Mouse (Mus musculus) small intestine, adult 2 months (tissue): ENCODE results near the gene Gimap7. TPM values are rescaled to one million over a fixed set of nuclear protein-coding genes. Genes with fewer than 3 reads are reported as not detected.

Experiments used
- H3K27ac ChIP-seq: fragments of 200-500 bp; 2 replicates; pipeline ENCODE4 v1.5.1; 2012; ENCODE audit warnings: low read depth, low read length, control low read depth, inconsistent platforms; ENCODE audit not compliant: insufficient read depth
- H3K27me3 ChIP-seq: fragments of 200-500 bp; 2 replicates; pipeline ENCODE4 v1.6.1; 2012; ENCODE audit warnings: mild to moderate bottlenecking, moderate library complexity, low read length, inconsistent platforms; ENCODE audit not compliant: control insufficient read depth, insufficient read depth
- H3K36me3 ChIP-seq: fragments of 200-500 bp; 2 replicates; pipeline ENCODE4 v1.6.1; 2012; ENCODE audit warnings: mild to moderate bottlenecking, low read length, control low read depth, inconsistent platforms; ENCODE audit not compliant: control insufficient read depth, insufficient read depth
- H3K4me1 ChIP-seq: fragments of 200-500 bp; 2 replicates; pipeline ENCODE4 v1.6.1; 2012; ENCODE audit warnings: low read length, inconsistent platforms, mixed read lengths; ENCODE audit not compliant: control insufficient read depth, insufficient read depth, insufficient read length
- H3K4me3 ChIP-seq: fragments of 200-500 bp; 2 replicates; pipeline ENCODE4 v1.5.1; 2012; ENCODE audit warnings: low read depth, mild to moderate bottlenecking, control low read depth, inconsistent platforms, low read length, moderate library complexity
- CTCF ChIP-seq: fragments of 200-500 bp; IDR thresholded peaks from 2 replicates; pipeline ENCODE4 v1.5.1; 2012; ENCODE audit warnings: low read depth, mild to moderate bottlenecking, control low read depth, inconsistent platforms, low read length, moderate library complexity, mixed read lengths; ENCODE audit not compliant: insufficient replicate concordance, insufficient read length; ENCODE audit errors: extremely low read depth
- POLR2A ChIP-seq: fragments of 200-500 bp; IDR thresholded peaks from 2 replicates; pipeline ENCODE4 v1.6.1; 2012; ENCODE audit warnings: low read depth, mild to moderate bottlenecking, control low read depth, inconsistent platforms, low read length, moderate library complexity
- WGBS: fragments of 180-500 bp; shearing (Covaris S2); methylation state at CpG from one replicate; pipeline ENCODE4 v1.1.7; 2018; 5-methylcytosine and 5-hydroxymethylcytosine counted together
- polyA plus RNA-seq: library from polyadenylated mRNA; depleted of rRNA; stranded (reverse); fragments of >200 nt; gene quantifications from 2 replicates; pipeline ENCODE4 v1.2.3, GENCODE M21; 2012

Gimap7 gene
- polyA plus RNA-seq, 1 experiment = 2.5 TPM

- H3K4me3 ChIP-seq = no peak overlapping the region
- no peaks in the 10 kb centered on the region for H3K4me1 ChIP-seq
- no peaks in the 10 kb centered on the region for H3K27me3 ChIP-seq
- TF ChIP-seq CTCF (no peak), POLR2A (no peak)
- no peaks in the 10 kb centered on the region for H3K36me3 ChIP-seq
- peak overlapping the region; percentile 52 for H3K27ac ChIP-seq
- WGBS = 23% methylated on average over 8 of the region's 8 CpGs
Measured at GRCm38 (mm10) chr6:48732864-48733304, 14.5 kb downstream of the Gimap7 start.

GRCm38 (mm10) chr6:48733660-48734059 is 15.2 kb downstream of the Gimap7 start:
- no peak overlapping the region for H3K4me3 ChIP-seq
- TF ChIP-seq POLR2A (no peak), CTCF (no peak)
- no peaks in the 10 kb centered on the region for H3K36me3 ChIP-seq
- H3K27me3 ChIP-seq = no peaks in the 10 kb centered on the region
- no peaks in the 10 kb centered on the region for H3K4me1 ChIP-seq
- H3K27ac ChIP-seq = peak overlapping the region; percentile 49; the same call in 1 of the 2 replicates
- 92% methylated on average over 1 of the region's 1 CpGs for WGBS

- no peaks in the 10 kb centered on the region for H3K36me3 ChIP-seq
- H3K27me3 ChIP-seq = no peaks in the 10 kb centered on the region
- H3K4me3 ChIP-seq = no peak overlapping the region
- WGBS = 66% methylated on average over 2 of the region's 2 CpGs
- peaks cover 9% of the 10 kb centered on the region for H3K4me1 ChIP-seq
- no peak for TF ChIP-seq POLR2A
- TF ChIP-seq CTCF = no peak
- peak overlapping the region; percentile 66 for H3K27ac ChIP-seq
Measured at GRCm38 (mm10) chr6:48737053-48737452, 18.6 kb downstream of the Gimap7 start.

GRCm38 (mm10) chr6:48737688-48738087 is 19.3 kb downstream of the Gimap7 start:
- Histone ChIP-seq H3K36me3 (no peaks in the 10 kb centered on the region), H3K27ac (peak overlapping the region; percentile 66), H3K4me3 (peak overlapping the region; percentile 11; the same call in 1 of the 2 replicates), H3K4me1 (peaks cover 12% of the 10 kb centered on the region), H3K27me3 (no peaks in the 10 kb centered on the region)
- TF ChIP-seq POLR2A (no peak), CTCF (no peak)
- 86% methylated on average over 5 of the region's 5 CpGs for WGBS

- WGBS = 48% methylated on average over 15 of the region's 15 CpGs
- peak within 1 kb of the TSS; percentile 82 for H3K27ac ChIP-seq
- H3K36me3 ChIP-seq = no peaks in the 10 kb centered on the region
- peaks cover 15% of the 10 kb centered on the region for H3K4me1 ChIP-seq
- H3K4me3 ChIP-seq = peak within 1 kb of the TSS; percentile 66
- no peaks in the 10 kb centered on the region for H3K27me3 ChIP-seq
- TF ChIP-seq POLR2A = peak; percentile 59; the same call in 1 of the 2 replicates
- no peak for TF ChIP-seq CTCF
Measured at GRCm38 (mm10) chr6:48738961-48739779, 20.7 kb downstream of the Gimap7 start, which contains the start of gene Gimap1. TSS of gene Gimap1 (plus strand) at chr6:48739054.

GRCm38 (mm10) chr6:48739780-48740055 is 21.3 kb downstream of the Gimap7 start:
- Histone ChIP-seq H3K27ac (peak overlapping the region; percentile 82), H3K4me3 (peak overlapping the region; percentile 30; the same call in 1 of the 2 replicates)

GRCm38 (mm10) chr6:48740501-48741169 is 22.2 kb downstream of the Gimap7 start:
- WGBS = 37% methylated on average over 3 of the region's 3 CpGs
- Histone ChIP-seq H3K4me1 (peaks cover 15% of the 10 kb centered on the region), H3K4me3 (peak overlapping the region; percentile 53), H3K27me3 (no peaks in the 10 kb centered on the region), H3K27ac (peak overlapping the region; percentile 82), H3K36me3 (no peaks in the 10 kb centered on the region)
- no peak for TF ChIP-seq CTCF
- TF ChIP-seq POLR2A = no peak

More at GRCm38 (mm10) chr6:48739780-48740055, 21.3 kb downstream of the Gimap7 start:
- no peaks in the 10 kb centered on the region for H3K27me3 ChIP-seq
- 41% methylated on average over 3 of the region's 3 CpGs for WGBS
- no peaks in the 10 kb centered on the region for H3K36me3 ChIP-seq
- H3K4me1 ChIP-seq = peaks cover 15% of the 10 kb centered on the region
- TF ChIP-seq POLR2A (no peak), CTCF (no peak)
